Mouse (Mus musculus): ENCODE measurements around the gene 9230110F15Rik. TPM values are rescaled to one million over a fixed set of nuclear protein-coding genes. Genes with fewer than 3 reads are reported as not detected.

9230110F15Rik gene
- polyA plus RNA-seq (2015; fragmentation: Illumina TruSeq; extraction: RNeasy Lipid Tissue Mini Kit (QIAGEN cat#74804); ENCODE audit: low read depth, low replicate concordance) = not detected

GRCm38 (mm10) chr9:35844050-35844449 is at the start of gene 9230110F15Rik:
Gene 9230110F15Rik, minus strand, starts transcription at chr9:35844150.

GRCm38 (mm10) chr9:35790001-35790400 is 53.9 kb downstream of the 9230110F15Rik start, which contains the start of the genes Gm27235 and D730048I06Rik:
Gene Gm27235, minus strand, starts transcription at chr9:35790101.
Gene D730048I06Rik, minus strand, starts transcription at chr9:35790112.

Other genes with a start within 250 kb of the 9230110F15Rik start
- gene Pate4, start 232.2 kb downstream of the 9230110F15Rik start, polyA plus RNA-seq (2015; fragmentation: Illumina TruSeq; extraction: RNeasy Lipid Tissue Mini Kit (QIAGEN cat#74804); ENCODE audit: low read depth, low replicate concordance) = not detected
- gene Pate3, start 195.9 kb downstream of the 9230110F15Rik start, polyA plus RNA-seq (2015; fragmentation: Illumina TruSeq; extraction: RNeasy Lipid Tissue Mini Kit (QIAGEN cat#74804); ENCODE audit: low read depth, low replicate concordance) = not detected
- gene Pate1, start 156.8 kb downstream of the 9230110F15Rik start, polyA plus RNA-seq (2015; fragmentation: Illumina TruSeq; extraction: RNeasy Lipid Tissue Mini Kit (QIAGEN cat#74804); ENCODE audit: low read depth, low replicate concordance) = not detected
- not detected for gene Gm17677, start 103.1 kb downstream of the 9230110F15Rik start, polyA plus RNA-seq (2015; fragmentation: Illumina TruSeq; extraction: RNeasy Lipid Tissue Mini Kit (QIAGEN cat#74804); ENCODE audit: low read depth, low replicate concordance)
- gene Gm17727, start 66.0 kb downstream of the 9230110F15Rik start, polyA plus RNA-seq (2015; fragmentation: Illumina TruSeq; extraction: RNeasy Lipid Tissue Mini Kit (QIAGEN cat#74804); ENCODE audit: low read depth, low replicate concordance) = not detected
- not detected for gene Gm27235, start 54.0 kb downstream of the 9230110F15Rik start, polyA plus RNA-seq (2015; fragmentation: Illumina TruSeq; extraction: RNeasy Lipid Tissue Mini Kit (QIAGEN cat#74804); ENCODE audit: low read depth, low replicate concordance)
- not detected for gene D730048I06Rik, start 54.0 kb downstream of the 9230110F15Rik start, polyA plus RNA-seq (2015; fragmentation: Illumina TruSeq; extraction: RNeasy Lipid Tissue Mini Kit (QIAGEN cat#74804); ENCODE audit: low read depth, low replicate concordance)
- not detected for gene 9230113P08Rik, start 64.3 kb upstream of the 9230110F15Rik start, polyA plus RNA-seq (2015; fragmentation: Illumina TruSeq; extraction: RNeasy Lipid Tissue Mini Kit (QIAGEN cat#74804); ENCODE audit: low read depth, low replicate concordance)

Data from brain, adult 10 weeks (tissue).